Mouse (Mus musculus): Measurements from ENCODE around the gene Adra1d. TPM values are rescaled to one million over a fixed set of nuclear protein-coding genes. Genes with fewer than 3 reads are reported as not detected.

Adra1d gene
- total RNA-seq, 2 experiments from 2014 or later = not detected

DNA sequence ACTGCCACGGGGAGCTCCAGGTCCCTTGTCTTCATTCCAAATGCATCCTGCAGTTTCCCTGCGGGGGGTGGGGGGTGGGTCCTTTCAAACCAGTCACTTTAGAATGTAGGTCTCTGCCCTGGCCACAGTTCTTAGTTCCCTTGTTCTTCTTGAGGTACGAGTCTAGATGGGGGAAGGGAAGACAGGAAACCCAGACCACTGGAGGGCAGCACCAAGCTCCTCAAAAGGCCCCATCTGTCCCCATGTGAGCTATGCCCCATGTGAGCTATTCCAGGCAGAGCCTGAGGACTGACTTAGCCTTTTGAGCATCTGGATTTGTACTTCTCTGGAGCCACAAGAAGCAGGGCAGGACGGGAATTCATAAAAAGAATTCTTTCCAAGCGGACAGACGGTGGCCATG, 19.6 kb downstream of the Adra1d start:
- no peak for ATAC-seq (replicated peaks; ENCODE audit: poor library complexity, severe bottlenecking)

DNA sequence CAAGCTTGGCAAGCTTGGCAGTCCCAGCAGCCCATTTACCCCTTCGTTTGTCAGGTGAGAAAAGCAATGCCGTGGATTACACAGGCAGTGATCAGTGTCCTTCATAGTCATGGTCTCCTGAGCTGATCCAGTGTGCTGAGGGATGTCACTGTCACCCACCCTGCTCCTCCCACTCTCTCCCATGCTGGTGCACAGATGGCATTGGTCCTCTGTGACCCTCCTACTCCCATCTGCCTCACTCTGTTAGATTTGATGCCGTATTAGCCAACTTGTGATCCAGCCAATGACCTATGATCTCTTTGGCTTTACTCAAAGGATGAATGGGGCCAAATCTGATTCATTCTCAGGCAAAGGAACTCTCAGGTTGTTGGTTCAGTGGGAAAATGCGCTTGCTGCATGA, 20.4 kb downstream of the Adra1d start:
- no peak for ATAC-seq (replicated peaks; ENCODE audit: poor library complexity, severe bottlenecking)

DNA sequence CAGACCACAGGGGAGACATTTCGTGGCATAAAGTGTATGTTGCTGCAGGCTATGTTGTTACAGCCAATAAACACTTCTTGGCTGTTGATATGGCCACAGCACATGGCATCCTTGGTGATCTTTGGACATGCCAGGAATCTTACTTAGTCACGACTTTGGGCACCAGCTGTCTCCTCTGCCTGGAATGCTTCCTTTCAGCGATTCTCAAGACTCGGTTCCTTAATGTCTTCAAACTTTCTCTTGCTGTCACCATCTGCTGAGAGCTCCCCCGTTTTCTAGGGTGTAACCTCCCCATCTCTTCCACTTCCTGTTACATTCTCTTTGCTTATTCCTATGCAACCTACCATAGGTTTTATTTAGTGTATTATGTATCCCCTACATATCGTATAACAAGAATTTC, 22.3 kb downstream of the Adra1d start:
- ATAC-seq (replicated peaks; ENCODE audit: poor library complexity, severe bottlenecking) = no peak

DNA sequence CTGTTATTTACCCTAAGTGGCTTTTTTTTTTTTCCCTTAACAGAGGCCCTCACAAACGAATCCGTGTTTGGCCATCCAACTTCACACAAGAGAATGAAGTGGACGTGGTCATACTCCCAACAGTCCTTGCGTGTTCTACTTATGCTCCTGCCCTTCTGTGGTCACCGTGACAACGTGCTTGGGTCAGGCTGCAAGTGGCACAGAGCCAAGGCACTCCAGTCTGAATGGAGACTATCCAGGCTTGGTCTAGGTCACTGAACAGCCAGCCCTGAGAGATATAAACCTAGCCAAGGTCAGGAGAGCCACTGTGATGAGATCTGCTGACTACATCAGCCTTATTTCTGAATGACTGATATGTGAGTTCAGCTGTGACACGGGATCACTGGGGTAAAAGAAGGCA, 23.7 kb downstream of the Adra1d start:
- no peak for ATAC-seq (replicated peaks; ENCODE audit: poor library complexity, severe bottlenecking)

GRCm38 (mm10) chr2:131535168-131535567, 26.9 kb downstream of the Adra1d start:
- ATAC-seq (replicated peaks; ENCODE audit: poor library complexity, severe bottlenecking) = no peak

DNA sequence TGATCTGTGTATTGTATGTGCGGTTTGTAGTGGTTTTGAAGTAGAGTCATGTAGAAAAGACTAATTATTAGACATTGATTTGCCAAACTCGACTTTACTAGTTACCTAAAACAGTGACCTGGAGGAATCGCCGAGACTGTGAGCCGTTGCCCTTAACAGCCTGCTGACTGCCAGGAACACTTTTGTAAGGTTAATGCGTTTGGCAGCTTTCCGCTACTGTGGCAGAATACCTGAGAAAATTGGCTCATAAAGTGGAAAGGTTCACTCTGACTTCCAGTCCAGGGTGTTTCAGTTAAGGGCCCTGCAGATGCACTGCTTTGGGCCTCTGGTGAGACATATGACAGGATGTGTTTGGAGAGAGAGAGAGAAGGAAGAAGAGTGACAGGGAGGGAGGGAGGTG, 30.8 kb downstream of the Adra1d start:
- ATAC-seq (replicated peaks; ENCODE audit: poor library complexity, severe bottlenecking) = no peak

DNA sequence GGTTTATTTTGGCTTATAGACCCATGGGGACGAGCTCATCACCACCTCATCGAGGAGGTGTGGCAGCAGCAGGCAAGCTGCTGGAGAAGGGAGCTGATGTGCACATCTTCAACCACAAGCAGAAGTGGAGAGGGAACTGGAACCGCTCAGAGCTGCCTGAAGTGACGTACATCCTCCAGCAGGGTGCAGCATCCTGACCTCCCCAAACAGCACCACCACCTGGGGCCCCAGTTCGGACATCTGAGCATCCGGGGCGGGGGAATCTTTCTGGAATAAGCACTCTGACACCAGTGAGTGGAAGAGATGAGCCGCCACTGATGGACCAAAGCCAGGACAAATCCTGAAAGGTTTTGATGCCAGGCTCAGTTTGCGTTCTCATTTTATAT, 31.5 kb downstream of the Adra1d start:
- peak; percentile 97 for ATAC-seq (replicated peaks; ENCODE audit: poor library complexity, severe bottlenecking)

- ATAC-seq (replicated peaks; ENCODE audit: poor library complexity, severe bottlenecking) = peak; percentile 59
These were observed 32.0 kb downstream of the Adra1d start for GRCm38 (mm10) chr2:131529898-131530622.

DNA sequence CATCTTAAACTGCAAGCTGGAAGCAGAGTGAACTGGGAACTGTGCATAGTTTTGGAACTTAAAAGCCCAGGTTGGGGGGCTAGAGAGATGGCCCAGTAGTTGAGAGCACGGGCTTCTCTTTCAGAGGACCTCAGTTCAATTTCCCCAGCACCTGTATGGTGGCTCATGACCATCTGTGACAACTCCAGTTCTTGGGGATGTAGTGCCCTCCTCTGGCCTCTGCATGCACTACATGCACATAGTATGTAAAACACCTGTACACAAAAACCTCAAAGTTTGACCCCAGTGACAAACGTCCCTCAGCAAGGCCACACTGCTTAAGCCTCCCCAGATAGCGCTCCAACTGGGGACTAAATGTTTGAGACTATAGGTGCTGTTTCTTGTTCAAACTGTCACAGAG, 35.0 kb downstream of the Adra1d start:
- ATAC-seq (replicated peaks; ENCODE audit: poor library complexity, severe bottlenecking) = peak; percentile 26; the same call in 1 of the 2 replicates

DNA sequence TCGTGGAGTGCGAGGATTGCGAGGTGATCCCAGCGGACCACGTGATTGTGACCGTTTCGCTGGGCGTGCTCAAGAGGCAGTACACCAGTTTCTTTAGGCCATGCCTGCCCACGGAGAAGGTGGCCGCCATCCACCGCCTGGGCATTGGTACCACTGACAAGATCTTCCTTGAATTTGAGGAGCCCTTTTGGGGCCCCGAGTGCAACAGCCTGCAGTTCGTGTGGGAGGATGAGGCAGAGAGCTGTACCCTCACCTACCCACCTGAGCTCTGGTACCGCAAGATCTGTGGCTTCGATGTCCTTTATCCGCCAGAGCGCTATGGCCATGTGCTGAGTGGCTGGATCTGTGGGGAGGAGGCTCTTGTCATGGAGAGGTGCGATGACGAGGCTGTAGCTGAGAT, 41.3 kb downstream of the Adra1d start:
- ATAC-seq (replicated peaks; ENCODE audit: poor library complexity, severe bottlenecking) = no peak

DNA sequence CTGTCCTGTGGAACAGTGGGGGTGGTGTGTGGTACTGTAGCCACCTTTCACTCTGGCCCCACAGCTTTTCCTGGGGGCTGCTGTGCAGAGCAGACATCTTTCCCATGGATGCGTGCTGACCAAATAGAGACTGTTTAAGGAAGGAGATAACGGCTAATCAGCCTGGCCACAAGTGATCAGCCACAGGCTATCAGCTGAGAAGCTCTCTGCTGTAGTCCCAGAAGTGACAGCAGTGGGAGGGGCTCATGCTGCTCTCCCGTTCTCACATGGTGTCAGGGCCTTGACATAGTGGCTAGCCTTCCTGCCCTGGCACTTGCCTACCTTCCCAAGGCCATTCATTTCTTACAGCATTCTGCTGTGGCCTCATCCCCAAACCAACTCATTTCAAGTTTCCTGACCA, 43.3 kb downstream of the Adra1d start:
- ATAC-seq (replicated peaks; ENCODE audit: poor library complexity, severe bottlenecking) = no peak

DNA sequence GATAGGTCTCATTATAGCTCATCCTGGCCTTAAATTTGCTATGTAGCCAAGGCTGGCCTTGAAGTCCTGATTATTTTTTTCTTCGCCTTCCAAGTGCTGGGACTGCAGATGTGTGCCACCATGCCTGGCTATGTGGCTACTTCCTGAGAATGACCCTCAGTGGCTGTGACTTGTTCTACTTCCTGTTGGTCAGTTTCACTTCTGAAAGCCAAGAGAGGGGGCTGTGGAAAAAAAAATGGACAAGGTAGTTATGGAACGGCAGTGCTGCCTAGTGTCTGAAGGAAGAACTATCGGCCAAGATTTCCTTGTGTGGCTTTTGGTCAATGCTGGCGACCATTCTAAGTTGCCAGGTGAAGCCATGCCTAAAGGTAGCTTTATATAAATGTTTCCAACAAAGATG, 44.5 kb downstream of the Adra1d start:
- peak; percentile 62; the same call in 1 of the 2 replicates for ATAC-seq (replicated peaks; ENCODE audit: poor library complexity, severe bottlenecking)

- no peak for ATAC-seq (replicated peaks; ENCODE audit: poor library complexity, severe bottlenecking)
These were observed 47.9 kb downstream of the Adra1d start for GRCm38 (mm10) chr2:131514055-131514621.

GRCm38 (mm10) chr2:131513477-131513876, 48.6 kb downstream of the Adra1d start:
- no peak for ATAC-seq (replicated peaks; ENCODE audit: poor library complexity, severe bottlenecking)

GRCm38 (mm10) chr2:131510531-131510930, 51.6 kb downstream of the Adra1d start:
- no peak for ATAC-seq (replicated peaks; ENCODE audit: poor library complexity, severe bottlenecking)

- peak; percentile 87 for ATAC-seq (replicated peaks; ENCODE audit: poor library complexity, severe bottlenecking)
These were observed 52.3 kb downstream of the Adra1d start for GRCm38 (mm10) chr2:131509671-131510313.

DNA sequence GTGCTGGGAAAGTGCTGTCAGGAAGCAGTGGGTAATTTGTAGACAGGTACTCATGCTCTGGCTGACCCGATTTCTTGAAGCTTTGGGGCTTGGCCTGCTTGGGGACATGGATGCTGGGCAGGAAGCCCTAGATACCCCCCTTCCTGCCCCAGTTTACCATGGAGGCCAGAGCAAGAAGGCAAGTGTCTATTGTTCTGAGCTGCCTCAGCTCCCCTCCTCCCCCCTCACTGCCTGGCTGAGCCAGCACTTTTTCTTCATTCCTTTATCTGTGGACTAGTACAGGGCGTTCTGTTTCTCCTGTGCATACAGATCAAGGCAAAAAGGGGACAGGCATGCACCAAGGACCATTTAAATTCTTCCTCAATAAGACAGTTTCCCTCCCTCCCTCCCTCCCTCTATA, 53.6 kb downstream of the Adra1d start:
- ATAC-seq (replicated peaks; ENCODE audit: poor library complexity, severe bottlenecking) = no peak

DNA sequence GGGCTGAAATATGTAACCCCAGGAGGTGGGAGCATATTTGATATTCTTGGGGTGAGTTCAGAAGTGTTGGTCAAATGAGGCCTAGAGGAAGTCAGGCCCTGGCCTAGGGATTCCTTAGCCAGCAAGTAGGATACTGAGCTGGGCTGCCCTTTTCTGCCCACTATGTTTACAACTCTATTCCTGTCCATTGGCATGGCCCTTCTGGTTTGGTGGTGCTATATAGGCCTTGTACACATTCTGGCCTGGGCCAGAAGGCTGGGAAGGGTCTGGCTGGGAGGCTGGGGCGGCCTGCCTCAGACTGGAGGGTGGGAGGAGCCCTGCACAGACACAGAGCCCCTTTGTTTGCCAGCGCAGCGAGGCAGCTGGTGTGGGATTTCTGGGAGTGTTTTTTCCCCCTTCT, 55.7 kb downstream of the Adra1d start:
- ATAC-seq (replicated peaks; ENCODE audit: poor library complexity, severe bottlenecking) = no peak

GRCm38 (mm10) chr2:131505431-131505830, 56.7 kb downstream of the Adra1d start:
- no peak for ATAC-seq (replicated peaks; ENCODE audit: poor library complexity, severe bottlenecking)

DNA sequence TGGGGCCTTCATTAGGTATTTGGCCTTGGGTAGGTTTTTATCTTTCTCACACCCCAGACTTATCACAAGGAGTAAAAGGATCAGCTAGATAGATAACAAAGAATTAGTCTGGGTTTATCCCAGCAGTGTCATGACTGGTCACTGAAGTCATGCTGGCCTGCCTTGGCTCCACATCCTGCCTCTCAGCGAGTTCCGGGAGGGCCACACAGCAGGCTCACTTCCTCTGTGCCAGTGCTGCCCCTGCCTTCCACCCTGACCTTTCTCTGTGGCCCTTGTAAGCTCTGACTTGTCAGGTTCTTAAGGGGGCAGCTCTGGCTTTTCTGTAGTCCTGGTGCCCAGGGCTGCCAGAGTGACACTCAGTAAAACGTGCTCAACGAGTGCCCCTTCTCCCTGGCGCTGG, 59.5 kb downstream of the Adra1d start:
- peak; percentile 65 for ATAC-seq (replicated peaks; ENCODE audit: poor library complexity, severe bottlenecking)

DNA sequence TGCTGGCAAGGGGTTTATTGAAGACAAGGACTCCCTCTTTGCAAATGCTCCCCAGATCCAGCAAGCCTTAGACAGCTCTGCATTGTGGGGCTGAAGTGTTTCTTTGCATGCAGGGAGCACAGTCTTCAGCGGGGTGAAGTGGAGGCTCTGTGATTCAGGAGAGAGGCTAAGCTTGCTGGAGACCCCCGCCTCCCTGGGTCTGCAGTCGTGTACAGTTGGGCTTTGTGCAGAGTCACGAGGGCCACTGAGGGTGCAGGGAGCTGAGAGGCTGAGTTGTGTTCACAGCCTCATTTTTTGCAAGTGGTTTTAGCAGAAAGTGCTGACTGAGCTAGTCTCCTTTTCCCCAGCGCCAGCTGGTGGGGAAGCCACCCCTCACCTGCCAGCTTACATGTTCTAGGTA, 60.2 kb downstream of the Adra1d start:
- no peak for ATAC-seq (replicated peaks; ENCODE audit: poor library complexity, severe bottlenecking)
